Mouse (Mus musculus): ENCODE measurements around the gene Gm49661.

DNA sequence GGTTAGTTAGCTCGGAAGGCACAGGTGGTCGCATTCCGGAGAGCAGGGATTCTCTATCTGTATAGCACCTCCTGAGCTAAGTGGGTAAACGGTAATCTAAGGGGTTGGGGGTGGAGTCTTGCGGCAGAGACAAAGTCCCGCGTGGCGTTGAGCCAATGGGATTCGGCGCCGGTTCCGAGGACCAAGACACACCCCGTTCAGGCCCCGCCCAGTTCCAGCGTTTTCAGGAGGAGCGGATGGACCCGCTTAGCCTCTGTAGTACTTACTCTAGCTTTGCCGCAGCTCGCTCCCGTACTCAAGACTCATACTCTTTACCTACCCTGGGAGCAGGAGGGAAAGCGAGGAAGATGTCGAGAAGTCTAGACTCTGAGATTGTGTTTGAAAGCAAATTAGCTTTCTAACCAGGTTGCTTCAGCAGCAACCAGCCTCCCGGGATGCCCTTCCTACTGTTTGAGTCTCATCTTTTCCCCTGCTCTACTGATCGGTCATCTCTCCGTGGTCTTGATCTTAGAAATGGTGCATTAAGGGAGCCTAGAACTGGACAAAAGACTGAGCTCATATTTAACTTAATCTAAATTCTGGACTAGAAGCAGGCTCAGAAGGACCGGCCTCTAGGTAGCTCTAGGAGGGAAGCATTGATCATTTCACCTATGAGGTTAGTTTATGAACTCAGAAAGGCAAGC is 24.6 kb downstream of the Gm49661 start:
- TF ChIP-seq CTCF (IDR thresholded peaks at IDR 0.05; ENCODE audit: control insufficient read depth, insufficient read depth, low read length), result no peak
- no peak for TF ChIP-seq POLR2A (IDR thresholded peaks at IDR 0.05; ENCODE audit: borderline replicate concordance, control insufficient read depth, low read depth, low read length)
